Mouse (Mus musculus): ENCODE measurements around the gene Spdye4a.

Gene Spdye4a

DNA sequence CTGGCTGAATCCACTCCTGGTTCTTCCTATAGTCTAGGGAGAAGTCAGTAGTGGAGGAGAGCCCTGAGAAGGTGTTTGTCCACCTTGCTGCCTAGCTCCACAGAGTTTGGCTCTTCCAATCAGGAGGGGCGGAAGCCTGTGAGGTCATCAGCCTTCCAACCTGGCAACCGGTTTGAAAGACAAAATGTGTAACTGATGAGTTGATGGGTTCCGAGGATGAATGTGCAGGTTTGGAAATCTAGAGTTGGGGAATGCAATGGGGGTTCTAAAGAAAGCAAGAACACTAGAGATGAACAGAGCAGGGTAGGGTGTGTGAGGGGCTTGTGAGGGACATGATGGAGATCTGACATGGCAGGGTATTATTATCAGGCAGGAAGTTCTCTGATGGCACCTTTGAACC is at the start of gene Spdye4a:
Gene Spdye4a, minus strand, starts transcription at position 101 of the 400 bp plus-strand sequence.
- DNase-seq: no peak

- no peak for DNase-seq
Observed at GRCm38 (mm10) chr5:143275761-143276160, 49.1 kb upstream of the Spdye4a start.

DNA sequence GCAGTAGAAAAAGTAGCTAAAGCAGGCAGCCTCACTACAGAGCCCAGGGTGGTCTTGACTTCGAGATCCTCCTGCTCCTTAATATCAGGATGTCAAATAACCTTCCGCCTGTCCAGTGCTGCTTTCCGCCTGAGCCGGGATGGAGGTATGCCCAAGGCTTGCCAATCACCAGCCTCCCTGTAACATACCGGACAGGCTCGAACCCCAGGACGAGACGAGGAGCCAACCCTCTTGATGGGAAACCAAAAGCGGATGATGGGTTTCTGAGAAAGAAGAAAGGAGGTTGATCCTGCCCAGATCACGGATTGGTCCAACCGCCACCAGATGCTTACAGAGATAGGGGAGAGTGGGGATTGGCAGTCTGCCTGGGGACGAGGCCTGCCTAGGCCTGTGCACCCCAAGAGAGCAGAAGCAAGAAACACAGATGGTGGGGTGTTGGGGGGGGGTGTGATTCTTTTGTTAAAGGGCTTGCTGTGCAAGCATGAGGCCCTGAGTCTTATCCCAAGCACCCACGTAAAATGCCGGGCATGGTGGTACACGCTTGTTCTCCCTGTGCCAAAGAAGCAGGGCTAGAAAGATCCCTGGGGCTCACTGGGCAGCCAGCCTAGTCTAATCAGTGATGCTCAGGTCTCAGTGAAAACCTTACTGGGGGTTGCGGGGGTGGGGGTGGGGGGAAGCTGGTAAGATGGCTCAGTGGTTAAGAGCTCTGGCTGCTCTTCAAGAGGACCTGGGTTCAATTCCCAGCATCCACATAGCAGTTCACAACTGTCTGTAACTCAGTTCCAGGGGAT is 46.0 kb upstream of the Spdye4a start:
- no peak for DNase-seq

DNA sequence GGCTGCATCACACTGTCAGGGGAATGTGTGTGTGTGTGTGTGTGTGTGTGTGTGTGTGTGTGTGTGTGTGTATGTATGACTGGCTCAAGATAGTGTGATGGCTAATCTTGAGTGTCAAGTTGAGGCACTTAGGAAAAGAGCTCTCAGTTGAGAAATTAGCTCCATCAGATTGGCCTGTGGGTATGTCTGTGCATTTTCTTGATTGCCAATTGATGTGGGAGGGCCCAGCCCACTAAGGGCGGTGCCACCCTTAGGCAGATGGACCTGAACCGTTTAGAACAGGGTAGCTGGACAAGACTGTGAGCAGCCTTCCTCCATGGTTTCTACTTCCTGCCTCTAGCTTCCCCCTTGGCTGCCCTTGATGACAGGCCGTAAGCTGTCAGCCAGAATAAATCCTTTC is 45.4 kb upstream of the Spdye4a start:
- no peak for DNase-seq

DNA sequence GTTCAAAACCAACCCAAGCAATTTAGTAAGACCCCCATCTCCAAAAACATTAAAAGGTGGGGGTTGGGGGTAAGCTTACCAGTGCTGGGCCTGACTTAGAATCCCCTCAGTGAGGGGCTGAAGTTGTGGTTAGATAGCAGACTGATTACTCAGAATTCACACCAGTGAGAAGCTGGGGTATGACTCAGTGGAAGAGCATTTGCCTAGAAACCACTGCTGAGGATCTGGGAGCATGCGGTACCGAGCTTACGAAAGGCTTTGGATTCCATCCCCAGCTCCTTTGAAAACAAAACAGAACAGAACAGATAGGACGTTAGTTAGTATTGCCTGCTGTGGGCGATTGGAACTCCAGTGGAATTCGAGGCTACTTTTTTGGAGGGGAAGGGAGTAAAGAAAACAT is 45.0 kb upstream of the Spdye4a start:
- DNase-seq: no peak

DNA sequence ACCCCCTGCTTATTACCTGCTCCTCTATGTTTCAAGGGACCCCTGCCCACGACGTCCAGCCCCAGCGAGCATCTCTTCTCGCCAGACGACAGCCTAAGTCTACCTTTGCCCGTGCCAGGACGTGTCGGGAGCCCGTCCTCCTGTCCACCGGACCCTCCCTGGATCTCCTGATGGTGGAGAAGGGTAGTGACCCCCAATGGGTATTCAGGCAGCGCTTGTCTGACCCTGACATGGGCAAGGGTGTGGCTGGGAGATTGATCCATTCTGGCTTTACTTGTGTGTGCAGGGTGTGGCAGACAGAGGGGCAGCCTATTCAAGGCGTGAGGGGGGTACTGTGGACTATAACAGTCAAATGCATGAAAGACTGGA is 43.4 kb upstream of the Spdye4a start:
- DNase-seq: no peak

GRCm38 (mm10) chr5:143269363-143270150 is 42.9 kb upstream of the Spdye4a start, which contains the start of gene Zfp316:
Zfp316 (minus strand) TSS chr5:143270022.
- DNase-seq: peak; percentile 64

DNA sequence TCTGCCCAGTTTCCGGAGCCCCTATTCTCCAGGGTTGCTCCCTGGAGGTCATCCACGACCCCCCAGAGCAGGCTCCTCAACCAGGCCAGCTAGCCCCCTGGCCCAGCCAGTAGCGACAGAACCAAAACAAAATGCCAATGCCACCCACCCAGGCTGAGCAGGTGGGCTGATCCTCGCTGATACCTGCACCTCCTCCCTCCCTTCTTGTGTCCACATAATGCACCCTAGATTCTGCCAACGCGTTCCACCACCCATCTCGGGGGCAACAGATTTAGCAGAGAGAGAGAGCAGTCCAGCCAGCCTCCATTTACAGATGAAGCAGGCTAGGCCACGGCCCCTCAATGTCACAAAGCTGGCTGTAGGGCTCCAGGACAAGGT is 42.3 kb upstream of the Spdye4a start:
- no peak for DNase-seq

GRCm38 (mm10) chr5:143266794-143267193 is 40.1 kb upstream of the Spdye4a start:
- DNase-seq: no peak

DNA sequence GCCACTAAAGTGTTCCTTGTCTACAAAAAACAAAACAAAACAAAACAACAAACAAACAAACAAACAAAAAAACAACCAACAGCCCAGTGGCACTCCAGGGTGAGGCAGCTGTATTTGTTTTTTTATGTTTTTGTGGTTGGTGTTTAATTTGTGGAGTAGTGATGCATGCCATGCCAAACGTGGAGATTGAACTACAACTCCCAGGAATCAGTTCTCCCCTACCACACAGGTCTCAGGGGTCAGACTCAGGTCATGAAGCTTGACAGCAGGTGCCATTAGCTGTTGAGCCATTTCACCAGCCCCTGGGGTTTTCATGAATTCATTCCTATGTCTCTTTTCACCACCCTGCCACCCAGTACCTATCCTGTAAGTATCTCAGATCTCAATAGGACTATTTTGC is 38.7 kb upstream of the Spdye4a start:
- DNase-seq: no peak

GRCm38 (mm10) chr5:143264689-143265088 is 38.0 kb upstream of the Spdye4a start:
- no peak for DNase-seq

GRCm38 (mm10) chr5:143261636-143262035 is 34.9 kb upstream of the Spdye4a start:
- no peak for DNase-seq

GRCm38 (mm10) chr5:143255802-143256201 is 29.1 kb upstream of the Spdye4a start:
- DNase-seq: no peak

- no peak for DNase-seq
Observed at GRCm38 (mm10) chr5:143255131-143255519, 28.4 kb upstream of the Spdye4a start.

DNA sequence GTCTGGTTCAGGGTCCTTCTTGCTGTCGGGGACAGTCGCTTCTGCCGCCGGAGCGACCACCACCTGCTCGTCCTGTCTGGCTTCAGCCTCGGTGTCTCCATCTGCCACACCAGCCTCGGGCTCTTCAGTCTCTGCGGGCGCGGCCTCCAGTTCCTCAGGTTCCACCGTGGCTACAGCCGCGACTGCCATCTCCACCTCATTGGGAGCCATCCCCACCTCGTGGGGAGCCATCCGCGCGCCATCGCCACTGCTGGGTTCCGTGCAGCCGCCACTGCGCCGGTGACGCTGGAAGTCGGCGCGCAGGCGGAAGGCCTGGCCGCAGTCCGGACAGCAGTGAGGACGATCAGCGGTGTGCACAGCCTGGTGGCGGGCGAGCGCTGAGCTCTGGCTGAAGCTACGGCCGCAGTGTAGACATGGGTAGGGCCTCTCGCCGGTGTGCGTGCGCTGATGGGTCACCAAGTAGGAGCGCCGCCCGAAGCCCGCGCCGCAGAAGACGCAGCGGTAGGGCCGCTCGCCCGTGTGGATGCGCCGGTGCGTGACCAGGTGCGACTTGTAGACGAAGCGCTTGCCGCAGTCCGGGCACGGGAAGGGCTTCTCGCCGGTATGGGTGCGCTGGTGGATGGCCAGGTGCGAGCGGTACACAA is 27.9 kb upstream of the Spdye4a start:
- no peak for DNase-seq

DNA sequence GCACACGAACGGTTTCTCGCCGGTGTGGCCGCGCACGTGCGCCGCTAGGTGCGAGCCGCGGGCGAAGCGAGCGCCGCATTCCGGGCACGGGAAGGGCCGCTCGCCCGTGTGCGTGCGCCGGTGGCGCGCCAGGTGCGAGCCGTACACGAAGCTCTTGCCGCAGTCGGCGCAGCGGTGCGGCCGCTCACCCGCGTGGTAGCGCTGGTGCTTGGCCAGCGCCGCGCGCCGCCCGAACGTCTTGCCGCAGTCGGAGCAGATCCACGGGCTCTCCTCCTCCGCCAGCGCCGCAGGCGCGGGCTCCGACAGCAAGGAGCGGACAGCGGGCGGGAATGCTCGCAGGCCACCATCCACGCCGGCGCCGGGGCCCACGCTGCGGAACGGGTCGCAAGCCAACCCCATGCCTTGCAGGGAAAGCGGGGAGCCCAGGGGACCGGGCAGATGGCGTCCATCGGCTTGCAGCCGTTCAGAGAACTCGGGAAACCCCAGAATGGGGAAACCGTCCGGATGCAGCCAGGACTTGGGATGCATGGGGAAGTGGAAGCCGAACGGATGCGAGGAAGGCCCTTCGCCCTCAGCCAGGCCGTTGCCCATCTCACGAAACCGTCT is 27.3 kb upstream of the Spdye4a start:
- DNase-seq: no peak

DNA sequence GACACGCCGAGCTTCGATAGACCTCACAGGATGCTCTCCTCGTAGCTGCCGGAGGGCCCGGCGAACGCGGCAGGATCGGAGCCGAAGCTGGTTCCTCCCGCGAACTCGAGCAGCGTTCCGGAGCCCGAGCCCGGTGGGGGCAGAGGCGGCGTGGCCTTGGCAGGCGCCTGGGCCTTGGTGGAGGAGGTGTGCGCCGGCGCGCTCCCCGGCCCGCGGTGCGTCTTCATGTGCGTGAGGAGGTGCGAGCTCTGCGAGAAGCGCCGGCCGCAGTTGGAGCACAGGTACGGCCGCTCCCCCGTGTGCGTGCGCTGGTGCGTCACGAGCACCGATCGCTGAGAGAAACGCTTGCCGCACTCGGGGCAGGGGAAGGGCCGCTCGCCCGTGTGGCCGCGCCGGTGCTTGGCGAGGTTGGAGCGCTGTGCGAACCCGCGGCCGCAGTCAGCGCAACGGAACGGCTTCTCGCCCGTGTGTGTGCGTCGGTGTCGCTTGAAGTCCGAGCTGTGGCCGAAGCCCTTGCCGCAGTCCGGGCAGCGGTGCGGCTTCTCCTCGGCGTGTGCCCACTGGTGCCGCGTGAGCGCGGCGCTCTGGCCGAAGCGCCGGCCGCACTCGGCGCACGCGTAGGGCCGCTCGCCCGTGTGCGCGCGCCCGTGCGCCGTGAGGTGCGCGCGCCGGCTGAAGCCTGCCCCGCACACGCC is 26.6 kb upstream of the Spdye4a start:
- DNase-seq: no peak

- DNase-seq: no peak
Observed at GRCm38 (mm10) chr5:143252791-143253185, 26.1 kb upstream of the Spdye4a start.

DNA sequence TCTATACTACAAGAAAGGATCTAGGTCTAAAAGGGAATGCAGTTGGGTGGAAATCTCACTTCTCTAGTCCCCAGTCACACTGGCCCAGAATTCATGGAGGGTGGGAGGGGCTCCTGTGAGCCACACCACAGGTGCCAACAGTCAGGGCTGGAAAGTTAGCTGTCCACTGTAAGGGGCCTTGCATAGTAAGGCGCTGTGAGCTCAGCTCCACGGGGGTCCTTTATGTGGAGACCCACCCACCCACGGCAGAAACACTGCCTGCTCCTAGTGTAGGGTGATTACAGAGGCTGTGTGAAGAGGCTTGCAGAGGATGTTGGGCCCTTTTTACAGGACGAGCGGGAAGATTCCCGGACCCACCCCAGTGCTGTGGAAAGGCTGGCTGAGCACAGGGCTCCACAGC is 25.3 kb upstream of the Spdye4a start:
- no peak for DNase-seq

DNA sequence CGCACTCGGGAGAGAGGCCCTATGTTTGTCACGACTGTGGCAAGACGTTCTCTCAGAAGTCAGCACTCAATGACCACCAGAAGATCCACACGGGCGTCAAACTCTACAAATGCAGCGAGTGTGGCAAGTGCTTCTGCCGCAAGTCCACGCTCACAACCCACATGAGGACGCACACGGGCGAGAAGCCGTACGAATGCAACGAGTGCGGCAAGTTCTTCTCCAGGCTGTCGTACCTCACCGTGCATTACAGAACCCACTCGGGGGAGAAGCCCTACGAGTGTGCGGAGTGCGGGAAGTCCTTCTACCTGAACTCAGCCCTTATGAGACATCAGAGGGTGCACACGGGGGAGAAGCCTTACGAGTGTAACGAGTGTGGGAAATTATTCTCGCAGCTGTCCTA is 18.2 kb upstream of the Spdye4a start:
- DNase-seq: no peak

GRCm38 (mm10) chr5:143236036-143236435 is 9.3 kb upstream of the Spdye4a start:
- DNase-seq: no peak

- peak; percentile 97 for DNase-seq
Observed at GRCm38 (mm10) chr5:143235028-143235693, 8.5 kb upstream of the Spdye4a start, which contains the start of gene Zfp12. Zfp12 (plus strand) TSS chr5:143235163.

Data from lung, postnatal 36 days (tissue).